Mouse (Mus musculus) midbrain, embryonic 15.5 days (tissue): ENCODE results near the gene Nkx2-3. TPM values are rescaled to one million over a fixed set of nuclear protein-coding genes. Genes with fewer than 3 reads are reported as not detected.

Source experiments
- ATAC-seq: fragments of 200-750 bp; cut with Nextera tagmentation; replicated peaks from 2 replicates; pipeline ENCODE4 v1.8.0; 2017; ENCODE audit warnings: moderate TSS enrichment
- H3K27ac ChIP-seq: fragments of 300-500 bp; sonication (generic); 2 replicates; pipeline ENCODE4 v1.5.1; 2015; ENCODE audit warnings: mild to moderate bottlenecking, inconsistent platforms
- H3K27me3 ChIP-seq: fragments of 300-500 bp; sonication (generic); replicated peaks from 2 replicates; pipeline ENCODE4 v1.6.1; 2015; ENCODE audit warnings: inconsistent platforms
- H3K36me3 ChIP-seq: fragments of 300-500 bp; sonication (generic); replicated peaks from 2 replicates; pipeline ENCODE4 v1.6.1; 2015; ENCODE audit warnings: inconsistent platforms
- H3K4me1 ChIP-seq: fragments of 300-500 bp; sonication (generic); 2 replicates; pipeline ENCODE4 v1.6.1; 2015; ENCODE audit warnings: inconsistent platforms
- H3K4me2 ChIP-seq: fragments of 300-500 bp; sonication (generic); 2 replicates; pipeline ENCODE4 v1.6.1; 2015; ENCODE audit warnings: inconsistent platforms, mild to moderate bottlenecking, moderate library complexity
- H3K4me3 ChIP-seq: fragments of 300-500 bp; sonication (generic); 2 replicates; pipeline ENCODE4 v1.5.1; 2015; ENCODE audit warnings: mild to moderate bottlenecking, inconsistent platforms
- H3K9ac ChIP-seq: fragments of 300-500 bp; sonication (generic); 2 replicates; pipeline ENCODE4 v1.6.1; 2015; ENCODE audit warnings: mild to moderate bottlenecking, inconsistent platforms
- H3K9me3 ChIP-seq: fragments of 300-500 bp; sonication (generic); 2 replicates; pipeline ENCODE4 v1.6.1; 2016; ENCODE audit warnings: inconsistent platforms
- WGBS: fragments of 180-500 bp; shearing (Covaris S2); methylation state at CpG from one replicate; pipeline ENCODE4 v1.1.7; 2015; ENCODE audit warnings: mixed read lengths; 5-methylcytosine and 5-hydroxymethylcytosine counted together
- polyA plus RNA-seq: library from polyadenylated mRNA; unstranded; fragments of >200 nt; fragmentation: Nextera tagmentation; extraction: Ambion mirVana; gene quantifications from 2 replicates; pipeline ENCODE4 v1.2.1, GENCODE M21; 2015

Gene Nkx2-3
- polyA plus RNA-seq, 1 experiment from 2014 or later = 0.40 TPM

- Histone ChIP-seq H3K4me3 (no peak overlapping the region), H3K27ac (no peak overlapping the region), H3K9ac (no peak overlapping the region), H3K36me3 (no peaks in the 10 kb centered on the region), H3K9me3 (no peaks in the 10 kb centered on the region), H3K27me3 (peaks cover 98% of the 10 kb centered on the region), H3K4me1 (no peaks in the 10 kb centered on the region), H3K4me2 (no peak overlapping the region)
- WGBS = 2% methylated on average over 24 of the region's 25 CpGs
- ATAC-seq = no peak
Observed at GRCm38 (mm10) chr19:43598741-43599660, 13.1 kb upstream of the Nkx2-3 start.

- no peak overlapping the region for H3K9ac ChIP-seq
- no peak for ATAC-seq
- under 1% methylated on average over 27 of the region's 27 CpGs for WGBS
Observed at GRCm38 (mm10) chr19:43599776-43600544, 12.2 kb upstream of the Nkx2-3 start.

GRCm38 (mm10) chr19:43600545-43601331 lies 11.4 kb upstream of the Nkx2-3 start:
- Histone ChIP-seq H3K36me3 (no peaks in the 10 kb centered on the region), H3K4me1 (no peaks in the 10 kb centered on the region), H3K27me3 (peaks cover 98% of the 10 kb centered on the region), H3K4me3 (no peak overlapping the region), H3K4me2 (no peak overlapping the region), H3K27ac (no peak overlapping the region), H3K9me3 (no peaks in the 10 kb centered on the region), H3K9ac (no peak overlapping the region)
- no peak for ATAC-seq
- WGBS = under 1% methylated on average over 33 of the region's 33 CpGs

More at GRCm38 (mm10) chr19:43599776-43600544, 12.2 kb upstream of the Nkx2-3 start:
- H3K27ac ChIP-seq = no peak overlapping the region
- H3K36me3 ChIP-seq = no peaks in the 10 kb centered on the region
- no peak overlapping the region for H3K4me2 ChIP-seq
- H3K4me1 ChIP-seq = no peaks in the 10 kb centered on the region
- H3K4me3 ChIP-seq = no peak overlapping the region
- peaks cover 98% of the 10 kb centered on the region for H3K27me3 ChIP-seq
- H3K9me3 ChIP-seq = no peaks in the 10 kb centered on the region

GRCm38 (mm10) chr19:43601440-43601839 lies 10.7 kb upstream of the Nkx2-3 start:
- Histone ChIP-seq H3K9me3 (no peaks in the 10 kb centered on the region), H3K4me3 (no peak overlapping the region), H3K4me2 (no peak overlapping the region), H3K27ac (no peak overlapping the region), H3K36me3 (no peaks in the 10 kb centered on the region), H3K4me1 (no peaks in the 10 kb centered on the region), H3K27me3 (peaks cover 98% of the 10 kb centered on the region), H3K9ac (no peak overlapping the region)
- 1% methylated on average over 27 of the region's 27 CpGs for WGBS
- no peak for ATAC-seq

GRCm38 (mm10) chr19:43601996-43602590 lies 10.0 kb upstream of the Nkx2-3 start:
- Histone ChIP-seq H3K27ac (no peak overlapping the region), H3K9me3 (no peaks in the 10 kb centered on the region), H3K4me2 (no peak overlapping the region), H3K27me3 (peaks cover 98% of the 10 kb centered on the region), H3K4me3 (no peak overlapping the region), H3K36me3 (no peaks in the 10 kb centered on the region), H3K9ac (no peak overlapping the region), H3K4me1 (no peaks in the 10 kb centered on the region)
- no peak for ATAC-seq
- under 1% methylated on average over 12 of the region's 12 CpGs for WGBS

- no peak overlapping the region for H3K4me2 ChIP-seq
- WGBS = 2% methylated on average over 5 of the region's 5 CpGs
- H3K36me3 ChIP-seq = no peaks in the 10 kb centered on the region
- no peak overlapping the region for H3K9ac ChIP-seq
- no peak overlapping the region for H3K27ac ChIP-seq
- no peaks in the 10 kb centered on the region for H3K4me1 ChIP-seq
- H3K4me3 ChIP-seq = no peak overlapping the region
- no peak for ATAC-seq
- no peaks in the 10 kb centered on the region for H3K9me3 ChIP-seq
- H3K27me3 ChIP-seq = peaks cover 95% of the 10 kb centered on the region
Observed at GRCm38 (mm10) chr19:43603521-43603920, 8.6 kb upstream of the Nkx2-3 start.

GRCm38 (mm10) chr19:43604492-43605120 lies 7.5 kb upstream of the Nkx2-3 start:
- Histone ChIP-seq H3K27ac (no peak overlapping the region), H3K27me3 (peaks cover 90% of the 10 kb centered on the region), H3K9me3 (no peaks in the 10 kb centered on the region), H3K36me3 (no peaks in the 10 kb centered on the region), H3K4me2 (no peak overlapping the region), H3K9ac (no peak overlapping the region), H3K4me3 (no peak overlapping the region), H3K4me1 (no peaks in the 10 kb centered on the region)
- no peak for ATAC-seq
- WGBS = 3% methylated on average over 7 of the region's 7 CpGs

GRCm38 (mm10) chr19:43605666-43606551 lies 6.2 kb upstream of the Nkx2-3 start:
- WGBS = under 1% methylated on average over 17 of the region's 17 CpGs
- no peak overlapping the region for H3K9ac ChIP-seq
- H3K9me3 ChIP-seq = no peaks in the 10 kb centered on the region
- no peak overlapping the region for H3K4me3 ChIP-seq
- peaks cover 88% of the 10 kb centered on the region for H3K27me3 ChIP-seq
- no peak overlapping the region for H3K4me2 ChIP-seq
- no peak for ATAC-seq
- H3K27ac ChIP-seq = no peak overlapping the region
- H3K4me1 ChIP-seq = no peaks in the 10 kb centered on the region
- H3K36me3 ChIP-seq = no peaks in the 10 kb centered on the region

- H3K4me3 ChIP-seq = no peak overlapping the region
- ATAC-seq = no peak
- WGBS = 1% methylated on average over 39 of the region's 40 CpGs
Observed at GRCm38 (mm10) chr19:43606552-43607530, 5.3 kb upstream of the Nkx2-3 start.

More at GRCm38 (mm10) chr19:43606552-43607530, 5.3 kb upstream of the Nkx2-3 start:
- Histone ChIP-seq H3K9me3 (no peaks in the 10 kb centered on the region), H3K9ac (no peak overlapping the region), H3K36me3 (no peaks in the 10 kb centered on the region), H3K27me3 (peaks cover 88% of the 10 kb centered on the region), H3K27ac (no peak overlapping the region), H3K4me1 (no peaks in the 10 kb centered on the region), H3K4me2 (no peak overlapping the region)
